Mouse (Mus musculus): ENCODE results near the gene Vash1. TPM values are rescaled to one million over a fixed set of nuclear protein-coding genes. Genes with fewer than 3 reads are reported as not detected.
A peak's percentile ranks its signal among the peaks of the same experiment; 100 is the strongest.

Vash1 gene
- total and polyA plus RNA-seq, 2 experiments from 2014 or later: 33.2 to 93.0 TPM

DNA sequence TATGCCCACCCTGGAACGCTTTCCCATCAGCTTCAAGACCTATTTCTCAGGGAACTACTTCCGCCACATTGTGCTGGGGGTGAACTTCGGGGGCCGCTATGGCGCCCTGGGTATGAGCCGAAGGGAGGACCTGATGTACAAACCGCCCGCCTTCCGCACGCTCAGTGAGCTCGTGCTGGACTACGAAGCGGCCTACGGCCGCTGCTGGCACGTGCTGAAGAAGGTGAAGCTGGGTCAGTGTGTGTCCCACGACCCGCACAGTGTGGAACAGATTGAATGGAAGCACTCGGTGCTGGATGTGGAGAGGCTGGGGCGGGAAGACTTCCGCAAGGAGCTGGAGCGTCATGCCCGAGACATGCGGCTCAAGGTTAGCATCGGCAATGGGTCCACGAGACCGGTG lies 10.4 kb downstream of the Vash1 start:
- DNase-seq (no peak), ATAC-seq (no peak)
- H3K4me3 ChIP-seq (ENCODE audit: low read depth, low read length): no peak overlapping the region
- no peak overlapping the region for H3K9ac ChIP-seq
- no peaks in the 10 kb centered on the region for H3K9me3 ChIP-seq (ENCODE audit: low read length)
- WGBS: 97% methylated on average over 27 of the region's 27 CpGs
- no peak overlapping the region for H3K27ac ChIP-seq (ENCODE audit: low read depth, low read length)
- H3K36me3 ChIP-seq (ENCODE audit: insufficient read depth): peaks cover 67% of the 10 kb centered on the region
- no peak overlapping the region for H3K4me2 ChIP-seq (ENCODE audit: low read depth)
- peaks cover 7% of the 10 kb centered on the region; the same call in 1 of the 2 replicates for H3K4me1 ChIP-seq (ENCODE audit: insufficient read depth)
- no peaks in the 10 kb centered on the region for H3K27me3 ChIP-seq (ENCODE audit: insufficient read depth, low read length)
- TF ChIP-seq CTCF (IDR thresholded peaks at IDR 0.05; ENCODE audit: low read depth): no peak

DNA sequence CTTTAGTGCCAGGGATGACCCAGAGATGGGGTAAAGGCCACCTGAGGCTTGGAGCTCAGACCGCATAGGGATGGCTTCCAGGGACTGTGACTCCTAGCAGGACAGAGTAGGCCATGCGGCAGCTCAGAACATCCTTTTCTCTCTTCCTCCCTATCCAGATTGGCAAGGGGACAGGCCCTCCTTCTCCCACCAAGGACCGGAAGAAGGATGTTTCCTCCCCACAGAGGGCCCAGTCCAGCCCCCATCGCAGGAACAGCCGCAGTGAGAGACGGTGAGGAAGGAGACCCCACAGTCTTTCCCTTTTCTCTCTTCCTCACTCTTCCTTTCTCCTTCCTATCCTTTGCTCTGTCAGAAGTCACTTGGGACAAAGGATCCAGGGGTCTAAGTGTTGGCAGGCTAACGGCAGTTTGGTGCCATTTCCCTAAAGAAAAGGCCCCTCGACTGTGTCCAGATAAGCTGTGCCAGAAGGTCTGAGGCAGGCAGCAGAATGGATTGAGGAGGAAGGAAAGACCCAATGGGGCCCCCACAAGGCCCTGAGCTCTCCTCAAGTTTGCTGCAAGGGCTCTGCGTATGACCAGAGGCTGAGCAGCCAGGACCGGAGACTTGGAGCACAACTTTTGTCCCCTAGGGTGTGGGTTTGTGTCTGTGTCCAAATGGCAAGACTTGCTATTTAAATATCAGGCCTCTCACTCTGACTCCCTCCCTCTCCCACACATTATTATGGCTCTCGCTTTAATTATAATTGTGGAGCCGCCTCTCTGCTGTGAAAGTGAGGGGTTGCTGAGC lies 12.4 kb downstream of the Vash1 start:
- DNase-seq (no peak), ATAC-seq (no peak)
- Histone ChIP-seq H3K4me2 (ENCODE audit: low read depth) (no peak overlapping the region), H3K27me3 (ENCODE audit: insufficient read depth, low read length) (no peaks in the 10 kb centered on the region), H3K4me1 (ENCODE audit: insufficient read depth) (no peaks in the 10 kb centered on the region), H3K4me3 (ENCODE audit: low read depth, low read length) (no peak overlapping the region), H3K9me3 (ENCODE audit: low read length) (no peaks in the 10 kb centered on the region), H3K27ac (ENCODE audit: low read depth, low read length) (no peak overlapping the region), H3K9ac (no peak overlapping the region), H3K36me3 (ENCODE audit: insufficient read depth) (peaks cover 86% of the 10 kb centered on the region)
- TF ChIP-seq CTCF (IDR thresholded peaks at IDR 0.05; ENCODE audit: low read depth): no peak
- 68% methylated on average over 12 of the region's 12 CpGs for WGBS

DNA sequence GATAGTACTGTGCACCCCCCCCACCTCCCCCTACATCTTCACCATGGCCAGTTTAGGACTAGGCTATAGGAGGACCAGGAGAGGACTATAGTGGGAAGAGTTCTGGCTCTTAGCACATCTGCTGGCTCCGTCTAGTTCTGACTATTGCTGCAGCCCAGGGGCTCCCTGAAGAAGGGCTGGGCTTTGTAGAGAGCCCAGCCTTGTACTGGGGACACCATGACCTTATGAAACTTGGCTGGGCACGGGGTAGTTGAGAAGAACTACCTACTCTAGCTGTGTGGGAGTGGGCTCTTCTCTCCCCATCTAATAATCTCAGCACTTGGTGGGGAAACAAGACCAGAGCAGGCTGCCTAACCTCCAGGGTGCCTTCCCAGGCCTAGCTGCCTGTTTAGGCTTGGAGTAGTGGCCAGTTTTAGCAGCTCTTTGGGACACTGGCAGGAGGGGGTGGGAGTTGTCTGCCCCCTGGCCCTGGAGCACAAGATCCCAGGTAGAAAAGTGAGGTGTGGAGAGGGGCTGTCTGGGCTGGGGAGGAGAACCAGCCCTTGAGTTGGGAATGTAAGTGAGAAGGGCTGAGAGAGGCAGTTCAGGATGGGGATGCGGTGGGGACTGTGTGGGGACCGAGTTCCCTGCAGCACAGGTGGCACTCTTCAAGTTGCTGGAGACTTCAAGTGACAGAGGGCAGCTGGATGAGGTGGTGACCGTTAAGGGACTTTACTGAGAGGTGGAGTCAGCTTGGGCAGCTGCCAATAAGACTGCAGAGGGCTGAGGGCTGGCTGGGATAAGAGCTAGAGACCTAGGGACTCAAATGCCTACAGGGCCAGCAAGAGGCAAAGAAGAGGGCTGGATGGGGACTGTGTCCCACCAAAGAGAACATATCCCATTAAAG lies 14.2 kb downstream of the Vash1 start:
- Histone ChIP-seq H3K4me3 (ENCODE audit: low read depth, low read length) (no peak overlapping the region), H3K36me3 (ENCODE audit: insufficient read depth) (peaks cover 77% of the 10 kb centered on the region)
- no peak for ATAC-seq

DNA sequence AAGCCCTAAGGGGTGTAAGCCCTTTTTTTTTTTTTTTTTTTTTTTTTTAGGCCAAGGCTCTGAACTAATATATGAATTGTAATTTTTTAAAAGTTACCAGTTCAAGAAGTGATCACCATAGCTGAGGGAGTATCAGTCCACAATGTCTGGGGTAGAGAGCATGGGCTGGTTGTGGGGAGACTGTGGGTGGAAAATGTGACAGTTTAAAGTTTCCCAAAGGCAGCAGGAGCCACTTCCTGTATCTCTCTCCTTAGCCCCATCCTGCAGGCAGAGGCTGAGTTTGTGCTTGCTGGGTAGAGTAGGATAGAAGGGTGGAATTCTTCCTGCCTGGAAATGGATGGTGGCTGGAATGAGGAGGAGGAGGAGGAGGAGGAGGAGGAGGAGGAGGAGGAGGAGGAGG lies 14.9 kb downstream of the Vash1 start:
- Histone ChIP-seq H3K9ac (no peak overlapping the region), H3K4me2 (ENCODE audit: low read depth) (no peak overlapping the region), H3K27me3 (ENCODE audit: insufficient read depth, low read length) (no peaks in the 10 kb centered on the region), H3K27ac (ENCODE audit: low read depth, low read length) (no peak overlapping the region), H3K36me3 (ENCODE audit: insufficient read depth) (peaks cover 70% of the 10 kb centered on the region), H3K4me1 (ENCODE audit: insufficient read depth) (peaks cover 5% of the 10 kb centered on the region; the same call in 1 of the 2 replicates), H3K4me3 (ENCODE audit: low read depth, low read length) (no peak overlapping the region), H3K9me3 (ENCODE audit: low read length) (no peaks in the 10 kb centered on the region)
- DNase-seq (no peak), ATAC-seq (no peak)
- TF ChIP-seq CTCF (IDR thresholded peaks at IDR 0.05; ENCODE audit: low read depth): no peak

More for the DNA sequence above, 14.2 kb downstream of the Vash1 start:
- DNase-seq: no peak
- WGBS: 69% methylated on average over 5 of the region's 5 CpGs
- Histone ChIP-seq H3K4me1 (ENCODE audit: insufficient read depth) (no peaks in the 10 kb centered on the region), H3K9ac (no peak overlapping the region), H3K4me2 (ENCODE audit: low read depth) (no peak overlapping the region), H3K9me3 (ENCODE audit: low read length) (no peaks in the 10 kb centered on the region), H3K27ac (ENCODE audit: low read depth, low read length) (peak overlapping the region; percentile 15; the same call in 1 of the 2 replicates), H3K27me3 (ENCODE audit: insufficient read depth, low read length) (no peaks in the 10 kb centered on the region)
- no peak for TF ChIP-seq CTCF (IDR thresholded peaks at IDR 0.05; ENCODE audit: low read depth)

DNA sequence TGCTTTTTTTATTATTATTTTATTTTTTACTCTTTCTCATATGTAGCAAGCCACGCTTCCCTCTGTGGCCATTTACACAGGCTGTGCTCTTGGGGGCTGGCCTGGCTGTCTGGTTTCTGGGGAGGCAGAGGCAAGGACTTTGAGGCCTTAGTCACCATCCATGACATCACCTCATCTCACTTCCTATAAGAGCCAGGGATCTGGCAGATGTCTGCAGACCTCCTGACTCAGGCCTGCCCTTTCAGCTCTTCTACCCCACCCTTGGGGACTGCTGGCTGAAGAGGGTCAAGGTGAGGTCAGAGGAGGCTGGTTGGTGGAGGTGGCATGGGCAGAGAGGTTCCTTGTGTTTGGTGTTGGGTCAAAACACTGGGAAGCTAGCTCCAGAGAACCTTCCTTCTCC lies 15.9 kb downstream of the Vash1 start:
- no peak overlapping the region for H3K9ac ChIP-seq
- H3K27me3 ChIP-seq (ENCODE audit: insufficient read depth, low read length): no peaks in the 10 kb centered on the region
- ATAC-seq (no peak), DNase-seq (no peak)
- peaks cover 9% of the 10 kb centered on the region; the same call in 1 of the 2 replicates for H3K4me1 ChIP-seq (ENCODE audit: insufficient read depth)
- H3K9me3 ChIP-seq (ENCODE audit: low read length): no peaks in the 10 kb centered on the region
- WGBS: 100% methylated on average over 1 of the region's 1 CpGs
- TF ChIP-seq CTCF (IDR thresholded peaks at IDR 0.05; ENCODE audit: low read depth): no peak
- no peak overlapping the region for H3K4me2 ChIP-seq (ENCODE audit: low read depth)
- peaks cover 60% of the 10 kb centered on the region for H3K36me3 ChIP-seq (ENCODE audit: insufficient read depth)
- no peak overlapping the region for H3K4me3 ChIP-seq (ENCODE audit: low read depth, low read length)
- no peak overlapping the region for H3K27ac ChIP-seq (ENCODE audit: low read depth, low read length)

DNA sequence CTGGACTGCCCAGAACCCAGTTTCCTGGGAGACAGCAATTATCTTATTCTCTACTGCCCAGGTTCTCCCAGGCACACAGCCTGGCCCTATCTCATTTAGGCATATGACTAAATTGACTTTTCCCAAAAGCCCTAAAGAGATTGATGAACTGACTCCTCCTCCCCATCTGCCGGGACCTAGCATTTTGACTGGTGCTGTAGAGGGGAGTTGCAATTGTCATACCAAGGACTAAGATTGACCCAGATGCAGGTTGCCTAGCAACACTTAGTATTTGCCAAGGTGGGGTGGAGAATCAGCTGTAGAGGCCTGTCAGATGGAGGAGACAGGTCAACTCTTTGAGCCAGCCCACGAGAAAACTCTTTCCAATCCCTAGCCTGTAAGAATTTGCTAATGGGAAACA lies 19.5 kb downstream of the Vash1 start:
- TF ChIP-seq CTCF (IDR thresholded peaks at IDR 0.05; ENCODE audit: low read depth): no peak
- H3K4me3 ChIP-seq (ENCODE audit: low read depth, low read length): no peak overlapping the region
- peaks cover 25% of the 10 kb centered on the region for H3K36me3 ChIP-seq (ENCODE audit: insufficient read depth)
- ATAC-seq (no peak), DNase-seq (no peak)
- H3K4me1 ChIP-seq (ENCODE audit: insufficient read depth): peaks cover 22% of the 10 kb centered on the region
- H3K27me3 ChIP-seq (ENCODE audit: insufficient read depth, low read length): no peaks in the 10 kb centered on the region
- H3K9ac ChIP-seq: no peak overlapping the region
- H3K9me3 ChIP-seq (ENCODE audit: low read length): no peaks in the 10 kb centered on the region
- no peak overlapping the region for H3K4me2 ChIP-seq (ENCODE audit: low read depth)
- WGBS: 56% methylated on average over 2 of the region's 2 CpGs
- peak overlapping the region; percentile 83; the same call in 1 of the 2 replicates for H3K27ac ChIP-seq (ENCODE audit: low read depth, low read length)

DNA sequence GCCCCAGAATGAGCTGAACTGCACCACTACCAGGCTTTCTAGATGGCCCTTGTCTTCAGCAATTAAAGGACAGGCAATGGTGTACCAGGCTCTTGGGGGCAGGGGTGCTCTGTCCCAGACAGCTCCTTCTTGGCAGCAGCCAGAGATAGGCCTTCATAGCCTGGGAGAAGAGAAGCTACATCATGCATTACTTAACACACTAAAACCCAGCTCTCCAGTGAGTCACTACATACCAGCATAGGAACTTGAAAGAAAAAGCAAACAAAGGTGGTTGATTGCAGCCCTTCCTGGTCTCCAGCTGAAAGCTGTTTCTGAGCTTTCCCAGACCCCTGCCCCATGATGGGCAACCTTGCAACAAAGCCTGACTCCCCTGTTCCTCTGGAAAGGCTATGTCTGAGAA lies 20.0 kb downstream of the Vash1 start:
- no peak overlapping the region for H3K9ac ChIP-seq
- H3K4me2 ChIP-seq (ENCODE audit: low read depth): no peak overlapping the region
- no peak overlapping the region for H3K4me3 ChIP-seq (ENCODE audit: low read depth, low read length)
- ATAC-seq (no peak), DNase-seq (no peak)
- peaks cover 22% of the 10 kb centered on the region for H3K4me1 ChIP-seq (ENCODE audit: insufficient read depth)
- no peak for TF ChIP-seq CTCF (IDR thresholded peaks at IDR 0.05; ENCODE audit: low read depth)
- H3K36me3 ChIP-seq (ENCODE audit: insufficient read depth): peaks cover 25% of the 10 kb centered on the region
- H3K27me3 ChIP-seq (ENCODE audit: insufficient read depth, low read length): no peaks in the 10 kb centered on the region
- H3K27ac ChIP-seq (ENCODE audit: low read depth, low read length): peak overlapping the region; percentile 83
- no peaks in the 10 kb centered on the region for H3K9me3 ChIP-seq (ENCODE audit: low read length)

Measured in forebrain, postnatal 0 days (tissue).